Mouse (Mus musculus): ENCODE data around the gene Cpeb4. TPM values are rescaled to one million over a fixed set of nuclear protein-coding genes. Genes with fewer than 3 reads are reported as not detected.
"Not testable (repeated sequence)": the region's sequence is repeated elsewhere in the genome, so short reads cannot be mapped to it uniquely, and the experiment has no call there.

Gene Cpeb4
- polyA plus RNA-seq, 1 experiment from 2014 or later: 3.5 TPM

- no peak for DNase-seq (ENCODE audit: low spot score)
- no peaks in the 10 kb centered on the region for H3K9me3 ChIP-seq (replicated peaks)
- H3K4me3 ChIP-seq: no peak overlapping the region
- no peaks in the 10 kb centered on the region for H3K36me3 ChIP-seq
- 90% methylated on average over 3 of the region's 3 CpGs for WGBS
- H3K27ac ChIP-seq (replicated peaks): no peak overlapping the region
- H3K4me1 ChIP-seq: peaks cover 21% of the 10 kb centered on the region
- no peaks in the 10 kb centered on the region for H3K27me3 ChIP-seq (ENCODE audit: low read depth, poor library complexity, severe bottlenecking)
These were observed 34.8 kb upstream of the Cpeb4 start for GRCm38 (mm10) chr11:31837243-31837642.

- no peak for DNase-seq (ENCODE audit: low spot score)
- WGBS: 93% methylated on average over 4 of the region's 4 CpGs
- H3K4me1 ChIP-seq: peaks cover 21% of the 10 kb centered on the region
- H3K4me3 ChIP-seq: no peak overlapping the region
- H3K27ac ChIP-seq (replicated peaks): no peak overlapping the region
- H3K36me3 ChIP-seq: no peaks in the 10 kb centered on the region
- H3K27me3 ChIP-seq (ENCODE audit: low read depth, poor library complexity, severe bottlenecking): no peaks in the 10 kb centered on the region
- no peaks in the 10 kb centered on the region for H3K9me3 ChIP-seq (replicated peaks)
These were observed 34.3 kb upstream of the Cpeb4 start for GRCm38 (mm10) chr11:31837753-31838152.

- Histone ChIP-seq H3K27ac (replicated peaks) (peak overlapping the region; percentile 50; the same call in 1 of the 2 replicates), H3K9me3 (replicated peaks) (no peaks in the 10 kb centered on the region), H3K27me3 (ENCODE audit: low read depth, poor library complexity, severe bottlenecking) (no peaks in the 10 kb centered on the region), H3K36me3 (no peaks in the 10 kb centered on the region), H3K4me1 (peaks cover 17% of the 10 kb centered on the region), H3K4me3 (no peak overlapping the region)
- DNase-seq (ENCODE audit: low spot score): no peak
- 55% methylated on average over 7 of the region's 7 CpGs for WGBS
These were observed 33.4 kb upstream of the Cpeb4 start for GRCm38 (mm10) chr11:31838442-31839083.

GRCm38 (mm10) chr11:31839084-31839460 lies 32.9 kb upstream of the Cpeb4 start:
- H3K9me3 ChIP-seq (replicated peaks): no peaks in the 10 kb centered on the region
- H3K36me3 ChIP-seq: no peaks in the 10 kb centered on the region
- peaks cover 14% of the 10 kb centered on the region for H3K4me1 ChIP-seq
- no peaks in the 10 kb centered on the region for H3K27me3 ChIP-seq (ENCODE audit: low read depth, poor library complexity, severe bottlenecking)
- 76% methylated on average over 6 of the region's 6 CpGs for WGBS
- H3K27ac ChIP-seq (replicated peaks): peak overlapping the region; percentile 50; the same call in 1 of the 2 replicates
- no peak for DNase-seq (ENCODE audit: low spot score)
- H3K4me3 ChIP-seq: no peak overlapping the region

- no peak for DNase-seq (ENCODE audit: low spot score)
- Histone ChIP-seq H3K4me1 (peaks cover 27% of the 10 kb centered on the region), H3K27me3 (ENCODE audit: low read depth, poor library complexity, severe bottlenecking) (no peaks in the 10 kb centered on the region), H3K36me3 (no peaks in the 10 kb centered on the region), H3K27ac (replicated peaks) (peak overlapping the region; percentile 29; the same call in 1 of the 2 replicates), H3K9me3 (replicated peaks) (no peaks in the 10 kb centered on the region), H3K4me3 (no peak overlapping the region)
- 88% methylated on average over 5 of the region's 5 CpGs for WGBS
These were observed 29.6 kb upstream of the Cpeb4 start for GRCm38 (mm10) chr11:31842171-31842959.

- WGBS: 91% methylated on average over 7 of the region's 7 CpGs
- peaks cover 31% of the 10 kb centered on the region for H3K4me1 ChIP-seq
- no peaks in the 10 kb centered on the region for H3K9me3 ChIP-seq (replicated peaks)
- DNase-seq (ENCODE audit: low spot score): no peak
- no peaks in the 10 kb centered on the region for H3K36me3 ChIP-seq
- H3K27me3 ChIP-seq (ENCODE audit: low read depth, poor library complexity, severe bottlenecking): no peaks in the 10 kb centered on the region
- H3K27ac ChIP-seq (replicated peaks): peak overlapping the region; percentile 29
- H3K4me3 ChIP-seq: no peak overlapping the region
These were observed 28.7 kb upstream of the Cpeb4 start for GRCm38 (mm10) chr11:31843177-31843833.

GRCm38 (mm10) chr11:31843834-31844188 lies 28.2 kb upstream of the Cpeb4 start:
- 87% methylated on average over 5 of the region's 5 CpGs for WGBS
- Histone ChIP-seq H3K36me3 (no peaks in the 10 kb centered on the region), H3K27ac (replicated peaks) (peak overlapping the region; percentile 29; the same call in 1 of the 2 replicates), H3K27me3 (ENCODE audit: low read depth, poor library complexity, severe bottlenecking) (no peaks in the 10 kb centered on the region), H3K4me3 (no peak overlapping the region), H3K4me1 (peaks cover 26% of the 10 kb centered on the region), H3K9me3 (replicated peaks) (no peaks in the 10 kb centered on the region)
- no peak for DNase-seq (ENCODE audit: low spot score)

- not testable (repeated sequence) for DNase-seq (ENCODE audit: low spot score); H3K9me3 ChIP-seq (replicated peaks); H3K36me3 ChIP-seq; H3K4me3 ChIP-seq; H3K27me3 ChIP-seq (ENCODE audit: low read depth, poor library complexity, severe bottlenecking)
- peaks cover 20% of the 10 kb centered on the region for H3K4me1 ChIP-seq
- WGBS: 91% methylated on average over 1 of the region's 1 CpGs
- 0 out of 2 replicates have a peak overlapping the region, but pooled peaks have one; percentile 61 for H3K27ac ChIP-seq (replicated peaks)
These were observed 26.9 kb upstream of the Cpeb4 start for GRCm38 (mm10) chr11:31845111-31845510.

GRCm38 (mm10) chr11:31846771-31847468 lies 25.1 kb upstream of the Cpeb4 start:
- Histone ChIP-seq H3K9me3 (replicated peaks) (no peaks in the 10 kb centered on the region), H3K27me3 (ENCODE audit: low read depth, poor library complexity, severe bottlenecking) (no peaks in the 10 kb centered on the region), H3K36me3 (no peaks in the 10 kb centered on the region), H3K4me1 (peaks cover 30% of the 10 kb centered on the region), H3K27ac (replicated peaks) (peak overlapping the region; percentile 83), H3K4me3 (no peak overlapping the region)
- 51% methylated on average over 9 of the region's 9 CpGs for WGBS
- DNase-seq (ENCODE audit: low spot score): peak; percentile 54

- 83% methylated on average over 5 of the region's 5 CpGs for WGBS
- Histone ChIP-seq H3K4me1 (peaks cover 30% of the 10 kb centered on the region), H3K27ac (replicated peaks) (peak overlapping the region; percentile 83), H3K36me3 (no peaks in the 10 kb centered on the region), H3K27me3 (ENCODE audit: low read depth, poor library complexity, severe bottlenecking) (no peaks in the 10 kb centered on the region), H3K9me3 (replicated peaks) (no peaks in the 10 kb centered on the region), H3K4me3 (no peak overlapping the region)
- no peak for DNase-seq (ENCODE audit: low spot score)
These were observed 24.6 kb upstream of the Cpeb4 start for GRCm38 (mm10) chr11:31847469-31847805.

GRCm38 (mm10) chr11:31848725-31849124 lies 23.3 kb upstream of the Cpeb4 start:
- H3K4me3 ChIP-seq: no peak overlapping the region
- peak overlapping the region; percentile 83 for H3K27ac ChIP-seq (replicated peaks)
- WGBS: 89% methylated on average over 4 of the region's 4 CpGs
- no peak for DNase-seq (ENCODE audit: low spot score)
- H3K9me3 ChIP-seq (replicated peaks): no peaks in the 10 kb centered on the region
- no peaks in the 10 kb centered on the region for H3K27me3 ChIP-seq (ENCODE audit: low read depth, poor library complexity, severe bottlenecking)
- H3K4me1 ChIP-seq: peaks cover 30% of the 10 kb centered on the region
- H3K36me3 ChIP-seq: no peaks in the 10 kb centered on the region

GRCm38 (mm10) chr11:31850156-31850775 lies 21.7 kb upstream of the Cpeb4 start:
- Histone ChIP-seq H3K4me3 (no peak overlapping the region), H3K9me3 (replicated peaks) (no peaks in the 10 kb centered on the region), H3K27me3 (ENCODE audit: low read depth, poor library complexity, severe bottlenecking) (no peaks in the 10 kb centered on the region), H3K36me3 (no peaks in the 10 kb centered on the region), H3K4me1 (peaks cover 30% of the 10 kb centered on the region), H3K27ac (replicated peaks) (no peak overlapping the region)
- DNase-seq (ENCODE audit: low spot score): no peak
- WGBS: 88% methylated on average over 3 of the region's 3 CpGs

Data from midbrain, embryonic 10.5 days (tissue).